Mouse (Mus musculus) limb, embryonic 12.5 days (tissue): ENCODE measurements around the gene Prkar1a. TPM values are rescaled to one million over a fixed set of nuclear protein-coding genes. Genes with fewer than 3 reads are reported as not detected.

Experiments
- ATAC-seq: fragments of 200-750 bp; cut with Nextera tagmentation; 2 replicates; pipeline ENCODE4 v1.8.0; 2017; ENCODE audit warnings: low read depth, moderate TSS enrichment; ENCODE audit not compliant: insufficient number of reproducible peaks, insufficient read depth, low FRiP score, low TSS enrichment
- H3K27ac ChIP-seq: fragments of 300-500 bp; sonication (generic); 2 replicates; pipeline ENCODE4 v1.5.1; 2016; ENCODE audit warnings: mild to moderate bottlenecking, moderate library complexity
- H3K27me3 ChIP-seq: fragments of 300-500 bp; sonication (generic); 2 replicates; pipeline ENCODE4 v1.6.1; 2016; ENCODE audit warnings: mild to moderate bottlenecking, moderate library complexity
- H3K36me3 ChIP-seq: fragments of 300-500 bp; sonication (generic); 2 replicates; pipeline ENCODE4 v1.6.1; 2016; ENCODE audit warnings: mild to moderate bottlenecking, moderate library complexity
- H3K4me1 ChIP-seq: fragments of 300-500 bp; sonication (generic); replicated peaks from 2 replicates; pipeline ENCODE4 v1.6.1; 2016
- H3K4me2 ChIP-seq: fragments of 300-500 bp; sonication (generic); 2 replicates; pipeline ENCODE4 v1.6.1; 2016; ENCODE audit warnings: mild to moderate bottlenecking, moderate library complexity
- H3K4me3 ChIP-seq: fragments of 300-500 bp; sonication (generic); replicated peaks from 2 replicates; pipeline ENCODE4 v1.5.1; 2016; ENCODE audit warnings: mild to moderate bottlenecking
- H3K9ac ChIP-seq: fragments of 300-500 bp; sonication (generic); replicated peaks from 2 replicates; pipeline ENCODE4 v1.6.1; 2016; ENCODE audit warnings: mild to moderate bottlenecking, moderate library complexity
- H3K9me3 ChIP-seq: fragments of 300-500 bp; sonication (generic); 2 replicates; pipeline ENCODE4 v1.6.1; 2016; ENCODE audit warnings: mild to moderate bottlenecking, moderate library complexity
- WGBS: fragments of 180-500 bp; shearing (Covaris S2); methylation state at CpG from one replicate; pipeline ENCODE4 v1.1.7; 2016; 5-methylcytosine and 5-hydroxymethylcytosine counted together
- polyA plus RNA-seq: library from polyadenylated mRNA; unstranded; fragments of >200 nt; fragmentation: Nextera tagmentation; extraction: Ambion mirVana; gene quantifications from 2 replicates; pipeline ENCODE4 v1.2.1, GENCODE M21; 2016

Gene Prkar1a
- polyA plus RNA-seq: 359 and 372 TPM in 2 replicates

DNA sequence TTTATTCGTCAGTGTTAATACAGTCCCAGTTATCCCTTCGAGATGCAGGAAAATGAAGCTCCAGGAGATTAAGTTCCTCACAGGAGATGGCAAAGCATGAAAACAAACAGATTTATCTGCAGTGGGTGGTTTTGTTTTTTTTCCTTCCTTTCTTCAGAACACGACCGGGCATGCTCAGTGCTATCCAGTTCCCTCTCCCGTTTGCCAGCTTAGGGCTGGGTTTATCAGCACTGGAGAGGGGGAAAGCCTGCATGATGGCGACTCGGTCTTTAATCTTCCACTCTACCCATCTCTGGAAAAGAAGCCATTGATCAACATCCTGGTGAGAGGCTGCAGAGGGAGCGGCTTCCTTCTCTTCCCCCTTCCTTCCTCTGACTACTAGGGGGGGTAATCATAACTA is at the start of gene Prkar1a:
TSS of gene Prkar1a (plus strand) at position 200 of the 400 bp plus-strand sequence.
- no peak for ATAC-seq
- peaks cover 10% of the 10 kb centered on the region for H3K36me3 ChIP-seq
- peaks cover 4% of the 10 kb centered on the region; the same call in 1 of the 2 replicates for H3K27me3 ChIP-seq
- H3K9ac ChIP-seq: peak within 1 kb of the TSS; percentile 97
- WGBS: 43% methylated on average over 8 of the region's 8 CpGs
- H3K4me1 ChIP-seq: peaks cover 31% of the 10 kb centered on the region
- peak within 1 kb of the TSS; percentile 91 for H3K4me2 ChIP-seq
- H3K27ac ChIP-seq: peak within 1 kb of the TSS; percentile 96
- H3K9me3 ChIP-seq: no peaks in the 10 kb centered on the region
- H3K4me3 ChIP-seq: peak within 1 kb of the TSS; percentile 80

DNA sequence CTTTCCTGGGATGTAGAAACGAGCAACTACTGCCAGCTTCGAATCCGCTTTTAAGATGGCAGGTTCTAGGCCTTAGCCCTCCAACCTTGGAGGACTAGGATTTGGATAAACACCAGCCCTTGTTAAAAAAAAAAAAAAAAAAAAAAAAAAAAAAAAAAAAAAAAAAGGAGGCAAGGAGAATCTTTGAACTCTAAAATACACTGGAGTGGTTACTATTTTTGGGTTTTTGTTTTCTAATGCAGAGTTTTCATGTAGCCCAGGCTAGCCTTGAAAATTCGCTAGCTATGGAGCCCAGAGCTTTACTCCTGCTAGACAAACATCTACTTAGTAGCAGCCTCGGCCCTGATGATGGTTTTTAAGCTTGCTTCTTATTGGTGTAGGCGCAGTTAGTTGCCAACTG is 41.6 kb upstream of the Prkar1a start:
- no peak overlapping the region for H3K4me2 ChIP-seq
- H3K4me1 ChIP-seq: peaks cover 12% of the 10 kb centered on the region
- H3K36me3 ChIP-seq: peaks cover 22% of the 10 kb centered on the region
- no peak overlapping the region for H3K9ac ChIP-seq
- H3K27me3 ChIP-seq: no peaks in the 10 kb centered on the region
- WGBS: 91% methylated on average over 6 of the region's 6 CpGs
- H3K9me3 ChIP-seq: no peaks in the 10 kb centered on the region
- no peak overlapping the region for H3K4me3 ChIP-seq
- no peak overlapping the region for H3K27ac ChIP-seq
- no peak for ATAC-seq

DNA sequence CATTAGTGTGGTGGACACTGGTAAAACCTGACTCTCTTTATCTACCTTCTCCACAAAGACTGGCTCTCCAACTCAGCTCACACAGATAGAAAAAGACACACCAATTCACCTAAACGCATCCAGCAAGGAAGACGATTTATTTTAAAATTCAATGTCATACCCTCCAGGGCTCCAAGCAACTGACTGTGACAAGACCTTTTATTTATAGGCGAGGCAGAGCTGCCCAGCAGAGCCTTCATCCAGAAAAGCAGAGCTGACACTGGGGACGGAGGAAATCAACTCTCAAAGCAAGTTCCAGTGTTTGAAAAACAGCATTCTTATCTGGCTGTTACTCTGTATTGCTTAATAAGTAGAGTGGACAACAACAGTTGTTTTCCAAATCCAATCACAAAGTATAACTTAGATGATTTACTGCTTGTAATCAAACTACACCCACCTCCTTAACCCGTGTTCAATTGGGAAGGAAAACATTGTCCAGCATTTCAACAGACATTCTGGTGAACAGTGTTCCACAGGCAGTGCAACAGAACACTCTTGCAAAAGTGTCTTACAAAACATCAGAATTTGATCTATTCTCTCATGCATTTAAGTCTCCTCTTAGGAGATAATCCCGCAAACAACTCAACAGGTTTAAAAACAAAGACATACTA is 40.1 kb upstream of the Prkar1a start:
- 68% methylated on average over 6 of the region's 6 CpGs for WGBS
- ATAC-seq: no peak
- peaks cover 12% of the 10 kb centered on the region for H3K4me1 ChIP-seq
- peak overlapping the region; percentile 80; the same call in 1 of the 2 replicates for H3K4me2 ChIP-seq
- no peak overlapping the region for H3K27ac ChIP-seq
- no peak overlapping the region for H3K9ac ChIP-seq
- H3K4me3 ChIP-seq: no peak overlapping the region
- no peaks in the 10 kb centered on the region for H3K27me3 ChIP-seq
- H3K36me3 ChIP-seq: peaks cover 7% of the 10 kb centered on the region; the same call in 1 of the 2 replicates
- no peaks in the 10 kb centered on the region for H3K9me3 ChIP-seq

DNA sequence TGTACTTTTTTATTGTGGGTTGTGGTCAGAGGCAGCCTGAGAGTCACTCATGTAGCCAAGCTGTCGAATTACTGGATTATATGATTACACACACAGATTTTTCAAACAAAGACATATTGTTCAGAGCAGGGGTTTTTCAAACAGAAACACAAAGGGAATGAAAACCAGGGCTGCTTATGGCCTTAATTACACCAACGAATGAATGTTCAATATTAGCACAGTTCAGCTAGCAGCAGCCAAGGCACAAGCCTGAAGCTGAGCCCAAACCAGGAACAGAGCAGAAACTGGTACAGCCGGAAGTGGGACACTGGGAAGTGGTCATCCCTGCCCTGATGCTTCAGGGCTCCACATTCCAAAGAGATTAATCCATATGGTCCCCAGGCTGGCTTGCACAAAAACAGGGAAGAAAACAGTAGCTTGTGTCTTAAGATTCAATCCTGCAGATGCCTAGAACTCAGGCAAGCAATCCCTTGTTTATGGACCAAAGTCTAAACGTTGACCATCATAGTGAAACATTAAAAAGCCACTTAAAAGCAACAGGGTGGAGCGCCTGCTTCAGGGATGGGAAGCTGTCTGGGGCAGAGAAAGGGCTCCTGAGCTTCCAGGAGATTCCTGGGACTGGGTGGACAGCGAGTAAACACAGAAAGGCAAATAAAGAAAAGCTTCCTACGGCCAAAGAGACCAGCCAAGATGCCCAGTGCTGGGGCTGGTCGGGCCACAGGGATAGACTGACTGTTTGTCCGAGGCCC is 39.0 kb upstream of the Prkar1a start:
- Histone ChIP-seq H3K36me3 (no peaks in the 10 kb centered on the region), H3K27me3 (no peaks in the 10 kb centered on the region), H3K4me1 (peaks cover 12% of the 10 kb centered on the region), H3K9ac (peak overlapping the region; percentile 78), H3K4me2 (peak overlapping the region; percentile 80), H3K9me3 (no peaks in the 10 kb centered on the region), H3K27ac (peak overlapping the region; percentile 87), H3K4me3 (peak overlapping the region; percentile 79)
- no peak; the same call in 1 of the 2 replicates for ATAC-seq
- WGBS: 11% methylated on average over 9 of the region's 9 CpGs

DNA sequence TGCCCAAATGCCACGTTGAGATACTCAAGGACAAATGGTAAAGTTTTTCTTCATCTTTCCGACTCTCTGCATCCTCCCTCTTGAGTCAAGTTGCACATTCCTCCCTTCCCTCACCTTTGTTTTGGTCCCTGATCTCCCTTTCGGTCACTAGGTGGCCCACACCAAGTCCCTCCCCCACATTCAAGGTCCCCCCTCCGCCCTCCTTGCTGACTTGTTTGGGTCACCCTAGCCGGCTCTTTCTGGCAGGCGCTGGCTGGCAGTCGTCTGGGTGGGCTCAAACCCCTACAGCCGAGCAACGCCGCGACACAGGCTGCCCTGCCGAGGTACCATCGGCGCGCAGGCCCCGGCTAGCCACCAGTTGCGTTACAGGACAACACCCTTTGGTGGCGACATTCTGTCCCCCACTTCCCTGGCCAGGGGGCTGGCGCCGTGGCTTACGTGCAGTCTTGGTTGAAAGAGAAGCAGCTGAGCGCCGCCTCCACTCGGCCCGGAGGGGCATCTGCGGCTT is 38.4 kb upstream of the Prkar1a start:
- no peaks in the 10 kb centered on the region for H3K9me3 ChIP-seq
- peaks cover 12% of the 10 kb centered on the region for H3K4me1 ChIP-seq
- WGBS: under 1% methylated on average over 26 of the region's 26 CpGs
- H3K9ac ChIP-seq: peak overlapping the region; percentile 78
- H3K36me3 ChIP-seq: no peaks in the 10 kb centered on the region
- no peaks in the 10 kb centered on the region for H3K27me3 ChIP-seq
- H3K27ac ChIP-seq: peak overlapping the region; percentile 87
- no peak; the same call in 1 of the 2 replicates for ATAC-seq
- peak overlapping the region; percentile 79 for H3K4me3 ChIP-seq
- H3K4me2 ChIP-seq: peak overlapping the region; percentile 80

DNA sequence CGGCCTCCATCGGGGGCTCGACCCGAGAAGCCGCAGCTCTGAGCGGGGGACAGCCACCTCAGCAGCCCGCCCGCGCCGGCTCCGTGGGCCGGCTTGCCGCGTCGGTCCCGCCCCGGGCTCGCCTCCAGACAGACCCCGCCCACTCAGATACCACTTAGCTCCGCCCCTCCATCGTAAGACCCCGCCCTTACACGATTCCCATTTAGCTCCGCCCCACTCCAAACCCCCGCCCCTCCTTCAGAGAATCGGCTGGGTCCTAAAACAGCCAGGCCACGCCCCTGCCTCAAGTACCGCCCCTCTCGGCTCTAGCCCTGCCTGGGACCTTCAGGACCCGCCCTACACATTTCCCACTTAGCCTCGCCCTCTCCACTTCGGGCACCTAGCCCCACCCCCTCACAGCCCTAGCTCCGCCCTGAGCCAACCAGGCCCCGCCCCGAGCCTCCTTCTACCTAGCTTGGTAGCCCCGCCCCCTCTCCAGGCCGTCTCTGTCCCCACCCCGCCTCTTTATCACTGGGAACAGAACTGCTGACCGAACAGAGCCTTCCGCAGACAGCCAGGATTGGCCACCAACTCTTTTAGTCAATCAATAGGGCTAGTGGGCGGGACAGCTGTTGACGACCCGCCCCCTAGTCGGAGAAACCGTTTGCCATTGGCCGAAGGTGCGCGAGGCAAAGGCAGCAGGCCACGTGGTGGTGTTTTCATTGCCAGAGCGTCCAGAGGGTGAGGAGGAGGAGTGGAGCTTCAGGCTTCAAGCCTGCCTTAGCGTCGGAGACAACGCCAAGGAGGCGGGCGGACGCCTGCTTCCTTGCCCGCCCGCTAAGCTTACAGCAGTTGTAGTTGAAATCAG is 37.7 kb upstream of the Prkar1a start, which contains the start of gene Wipi1:
TSS of gene Wipi1 (minus strand) at position 665 of the 847 bp plus-strand sequence.
- no peaks in the 10 kb centered on the region for H3K9me3 ChIP-seq
- 1% methylated on average over 57 of the region's 58 CpGs for WGBS
- peak; percentile 96 for ATAC-seq
- H3K36me3 ChIP-seq: no peaks in the 10 kb centered on the region
- no peaks in the 10 kb centered on the region for H3K27me3 ChIP-seq
- peak within 1 kb of the TSS; percentile 87 for H3K27ac ChIP-seq
- H3K4me1 ChIP-seq: peaks cover 14% of the 10 kb centered on the region
- H3K4me2 ChIP-seq: peak within 1 kb of the TSS; percentile 80
- H3K9ac ChIP-seq: peak within 1 kb of the TSS; percentile 78
- H3K4me3 ChIP-seq: peak within 1 kb of the TSS; percentile 79

DNA sequence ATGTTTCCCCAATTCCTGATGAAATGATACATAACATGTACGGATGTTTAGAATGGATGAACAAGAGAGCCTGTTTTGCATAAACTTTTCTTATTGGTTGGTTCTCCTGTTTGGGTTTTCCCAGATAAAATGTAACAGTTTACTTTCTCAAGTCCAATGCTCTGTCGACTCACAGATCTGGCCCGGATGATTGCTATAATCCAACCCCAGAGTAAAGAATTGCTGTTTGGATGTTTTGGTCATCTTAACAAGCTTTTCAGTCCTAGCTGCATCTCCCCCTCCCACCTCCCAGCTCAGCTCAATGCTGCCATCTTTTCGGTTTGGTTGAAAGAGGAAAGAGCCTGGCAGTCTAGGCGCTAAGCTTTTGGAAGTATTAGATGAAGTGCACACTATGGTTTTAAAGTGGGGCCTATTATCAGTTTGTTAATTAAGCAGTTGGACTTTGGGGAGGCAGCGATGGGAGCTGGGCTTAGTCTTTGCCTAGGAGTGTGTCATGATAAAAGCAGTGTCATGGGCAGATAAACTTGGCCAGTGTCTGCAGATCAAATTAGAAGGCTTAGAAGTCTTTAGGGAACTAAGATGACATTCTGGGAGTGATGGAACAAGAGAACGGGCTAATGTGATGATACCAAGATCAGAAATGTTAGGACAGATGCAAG is 36.2 kb upstream of the Prkar1a start:
- no peak for ATAC-seq
- 75% methylated on average over 7 of the region's 7 CpGs for WGBS
- peaks cover 22% of the 10 kb centered on the region for H3K4me1 ChIP-seq

DNA sequence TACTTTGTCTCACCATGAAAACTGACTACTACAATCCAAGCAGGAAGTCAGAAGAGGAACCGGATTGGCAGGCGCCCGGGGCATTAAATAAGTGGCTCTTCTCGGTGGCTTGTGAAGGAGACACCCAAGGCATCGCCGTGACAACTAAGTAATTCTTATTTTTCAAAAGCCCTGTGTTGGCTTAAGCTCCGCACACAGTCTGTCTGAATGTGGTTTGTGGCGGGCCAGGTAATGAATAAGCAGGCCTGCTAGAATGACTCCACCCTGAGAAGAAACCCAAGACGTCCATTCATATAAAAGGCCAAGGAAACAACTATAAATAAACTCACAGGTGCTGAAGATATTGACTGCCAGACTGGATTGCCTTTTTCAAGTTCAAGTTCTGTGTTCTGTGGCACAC is 33.9 kb upstream of the Prkar1a start:
- no peaks in the 10 kb centered on the region for H3K9me3 ChIP-seq
- H3K36me3 ChIP-seq: no peaks in the 10 kb centered on the region
- no peak overlapping the region for H3K9ac ChIP-seq
- ATAC-seq: no peak
- H3K27me3 ChIP-seq: no peaks in the 10 kb centered on the region
- no peak overlapping the region for H3K27ac ChIP-seq
- H3K4me1 ChIP-seq: peaks cover 12% of the 10 kb centered on the region
- WGBS: 69% methylated on average over 9 of the region's 9 CpGs
- no peak overlapping the region for H3K4me3 ChIP-seq
- no peak overlapping the region for H3K4me2 ChIP-seq

More for the DNA sequence above, 36.2 kb upstream of the Prkar1a start:
- Histone ChIP-seq H3K4me2 (no peak overlapping the region), H3K9ac (no peak overlapping the region), H3K27ac (no peak overlapping the region), H3K36me3 (no peaks in the 10 kb centered on the region), H3K9me3 (no peaks in the 10 kb centered on the region), H3K27me3 (no peaks in the 10 kb centered on the region), H3K4me3 (no peak overlapping the region)

DNA sequence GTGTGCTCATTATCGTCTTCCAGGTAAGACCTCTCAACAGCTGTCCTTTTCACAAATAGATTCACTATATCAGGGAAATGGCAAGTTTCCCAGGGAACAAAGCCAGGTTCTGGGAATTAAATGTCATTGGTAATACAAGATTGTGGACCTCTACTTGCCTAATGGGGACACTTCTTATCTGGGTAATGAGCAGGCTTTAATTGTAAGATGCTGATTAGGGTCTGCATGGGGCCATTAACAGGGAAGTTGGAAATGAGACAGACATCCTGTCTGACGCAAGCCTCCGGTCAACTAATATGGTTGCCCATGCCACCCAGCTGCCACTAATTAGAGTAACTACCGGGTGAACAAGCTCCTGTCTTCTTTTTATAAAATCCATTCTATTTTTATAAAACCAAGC is 32.9 kb upstream of the Prkar1a start:
- Histone ChIP-seq H3K9ac (no peak overlapping the region), H3K4me3 (no peak overlapping the region), H3K27ac (no peak overlapping the region; the same call in 1 of the 2 replicates), H3K36me3 (no peaks in the 10 kb centered on the region), H3K4me1 (peaks cover 9% of the 10 kb centered on the region), H3K27me3 (no peaks in the 10 kb centered on the region), H3K9me3 (no peaks in the 10 kb centered on the region), H3K4me2 (no peak overlapping the region)
- WGBS: 24% methylated on average over 4 of the region's 4 CpGs
- no peak for ATAC-seq

DNA sequence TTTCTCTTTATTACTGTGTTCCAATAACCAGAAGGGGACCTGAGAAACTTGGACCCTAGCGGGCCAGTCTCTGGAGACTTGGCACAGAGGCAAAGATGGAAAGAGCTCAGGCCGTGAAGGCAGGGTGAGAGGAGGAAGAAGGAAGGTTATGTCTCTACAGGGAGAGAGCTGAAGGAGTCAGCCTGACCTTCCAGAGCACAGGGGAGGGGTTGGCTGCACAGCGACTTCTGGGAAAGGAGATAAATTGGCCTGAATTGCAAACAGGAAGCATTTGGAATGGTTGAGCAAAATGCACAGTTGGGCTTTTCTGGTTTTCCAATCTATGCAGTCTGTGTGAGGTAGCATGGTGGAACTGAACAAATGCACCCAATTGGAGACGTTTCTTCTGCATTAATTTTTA is 32.4 kb upstream of the Prkar1a start:
- Histone ChIP-seq H3K27me3 (no peaks in the 10 kb centered on the region), H3K9me3 (no peaks in the 10 kb centered on the region), H3K4me1 (peaks cover 9% of the 10 kb centered on the region), H3K4me3 (no peak overlapping the region), H3K36me3 (no peaks in the 10 kb centered on the region), H3K9ac (no peak overlapping the region), H3K4me2 (no peak overlapping the region), H3K27ac (peak overlapping the region; percentile 67; the same call in 1 of the 2 replicates)
- WGBS: 35% methylated on average over 4 of the region's 4 CpGs
- no peak for ATAC-seq
